Mouse (Mus musculus) stomach, postnatal 0 days (tissue): Measurements from ENCODE around the gene Gm49396. TPM values are rescaled to one million over a fixed set of nuclear protein-coding genes. Genes with fewer than 3 reads are reported as not detected.

Experiments
- ATAC-seq: fragments of 200-750 bp; cut with Nextera tagmentation; 2 replicates; pipeline ENCODE4 v1.8.0; 2017; ENCODE audit not compliant: low FRiP score, low TSS enrichment
- DNase-seq: peaks from one replicate; pipeline ENCODE4 v3.0.0-alpha.2; 2016; ENCODE audit warnings: low spot score
- H3K27ac ChIP-seq: fragments of 300-500 bp; sonication (generic); replicated peaks from 2 replicates; pipeline ENCODE4 v1.5.1; 2014; ENCODE audit warnings: mild to moderate bottlenecking, control low read depth
- H3K27me3 ChIP-seq: fragments of 300-500 bp; sonication (generic); 2 replicates; pipeline ENCODE4 v1.6.1; 2014; ENCODE audit warnings: low read length; ENCODE audit not compliant: control insufficient read depth, insufficient read depth
- H3K36me3 ChIP-seq: fragments of 300-500 bp; sonication (generic); 2 replicates; pipeline ENCODE4 v1.6.1; 2014; ENCODE audit warnings: low read length, mixed read lengths; ENCODE audit not compliant: control insufficient read depth, insufficient read depth
- H3K4me1 ChIP-seq: fragments of 300-500 bp; sonication (generic); replicated peaks from 2 replicates; pipeline ENCODE4 v1.6.1; 2014; ENCODE audit warnings: antibody characterized with exemption; ENCODE audit not compliant: control insufficient read depth, insufficient read depth
- H3K4me2 ChIP-seq: fragments of 300-500 bp; sonication (generic); replicated peaks from 2 replicates; pipeline ENCODE4 v1.6.1; 2014; ENCODE audit warnings: low read depth, mild to moderate bottlenecking, control low read depth, moderate library complexity
- H3K4me3 ChIP-seq: fragments of 300-500 bp; sonication (generic); 2 replicates; pipeline ENCODE4 v1.5.1; 2014; ENCODE audit warnings: low read depth, low read length, control low read depth
- H3K9ac ChIP-seq: fragments of 300-500 bp; sonication (generic); 2 replicates; pipeline ENCODE4 v1.6.1; 2014; ENCODE audit warnings: mild to moderate bottlenecking, low read length, control low read depth, mixed read lengths
- H3K9me3 ChIP-seq: fragments of 300-500 bp; sonication (generic); 2 replicates; pipeline ENCODE4 v1.6.1; 2016; ENCODE audit warnings: low read length; ENCODE audit not compliant: control insufficient read depth
- CTCF ChIP-seq: IDR thresholded peaks from 2 replicates; pipeline ENCODE4 v1.5.1; 2016; ENCODE audit warnings: antibody characterized with exemption, low read depth, mild to moderate bottlenecking, moderate library complexity
- EP300 ChIP-seq: optimal IDR thresholded peaks from 2 replicates; pipeline ENCODE3; 2016; ENCODE audit warnings: antibody characterized with exemption
- WGBS: fragments of 180-500 bp; shearing (Covaris S2); extraction: QIAGEN DNeasy Blood & Tissue Kit; methylation state at CpG from one replicate; pipeline ENCODE4 v1.1.7; 2014; 5-methylcytosine and 5-hydroxymethylcytosine counted together
- polyA plus RNA-seq: library from polyadenylated mRNA; unstranded; fragments of >200 nt; fragmentation: Nextera tagmentation; extraction: Ambion mirVana; gene quantifications from 2 replicates; pipeline ENCODE4 v1.2.1, GENCODE M21; 2015

Gm49396 gene
- polyA plus RNA-seq, 1 experiment from 2014 or later = 2.5 TPM

- Histone ChIP-seq H3K36me3 (peaks cover 33% of the 10 kb centered on the region), H3K9me3 (no peaks in the 10 kb centered on the region), H3K4me3 (no peak overlapping the region), H3K27me3 (no peaks in the 10 kb centered on the region), H3K9ac (peak overlapping the region; percentile 98), H3K4me1 (peaks cover 3% of the 10 kb centered on the region; the same call in 1 of the 2 replicates), H3K27ac (no peak overlapping the region), H3K4me2 (no peak overlapping the region)
- 88% methylated on average over 28 of the region's 28 CpGs for WGBS
- ATAC-seq = no peak
- TF ChIP-seq CTCF (no peak), EP300 (no peak)
- DNase-seq = no peak
Measured at GRCm38 (mm10) chr7:30586455-30587020, 23.4 kb downstream of the Gm49396 start.

- under 1% methylated on average over 51 of the region's 67 CpGs for WGBS
- peak overlapping the region; percentile 94 for H3K4me3 ChIP-seq
- peak overlapping the region; percentile 98 for H3K9ac ChIP-seq
- peak overlapping the region; percentile 90 for H3K4me2 ChIP-seq
- H3K9me3 ChIP-seq = no peaks in the 10 kb centered on the region
- no peaks in the 10 kb centered on the region for H3K27me3 ChIP-seq
- TF ChIP-seq EP300 = no peak
- no peak for TF ChIP-seq CTCF
- peaks cover 20% of the 10 kb centered on the region for H3K36me3 ChIP-seq
- peak; percentile 10 for ATAC-seq
- peak overlapping the region; percentile 93 for H3K27ac ChIP-seq
- peaks cover 3% of the 10 kb centered on the region; the same call in 1 of the 2 replicates for H3K4me1 ChIP-seq
- peak; percentile 65 for DNase-seq
Measured at GRCm38 (mm10) chr7:30587842-30588667, 24.9 kb downstream of the Gm49396 start.

- Histone ChIP-seq H3K4me1 (peaks cover 3% of the 10 kb centered on the region; the same call in 1 of the 2 replicates), H3K9ac (peak within 1 kb of the TSS; percentile 98), H3K4me2 (peak within 1 kb of the TSS; percentile 90), H3K27me3 (no peaks in the 10 kb centered on the region), H3K27ac (peak within 1 kb of the TSS; percentile 93), H3K36me3 (peaks cover 14% of the 10 kb centered on the region), H3K9me3 (no peaks in the 10 kb centered on the region), H3K4me3 (peak within 1 kb of the TSS; percentile 94)
- peak; percentile 96 for ATAC-seq
- WGBS = under 1% methylated on average over 50 of the region's 68 CpGs
- TF ChIP-seq CTCF = no peak
- TF ChIP-seq EP300 = peak; percentile 81
- DNase-seq = peak; percentile 99
Measured at GRCm38 (mm10) chr7:30588676-30589434, 25.7 kb downstream of the Gm49396 start, which contains the start of gene Kmt2b. Gene Kmt2b (minus strand): TSS chr7:30588726.

GRCm38 (mm10) chr7:30589435-30590301, 26.5 kb downstream of the Gm49396 start:
- ATAC-seq (peak; percentile 50), DNase-seq (peak; percentile 89)
- Histone ChIP-seq H3K9me3 (no peaks in the 10 kb centered on the region), H3K27me3 (no peaks in the 10 kb centered on the region), H3K27ac (peak overlapping the region; percentile 93), H3K4me2 (peak overlapping the region; percentile 90), H3K36me3 (peaks cover 8% of the 10 kb centered on the region), H3K4me3 (peak overlapping the region; percentile 94), H3K9ac (peak overlapping the region; percentile 62), H3K4me1 (peaks cover 3% of the 10 kb centered on the region; the same call in 1 of the 2 replicates)
- TF ChIP-seq CTCF (peak; percentile 96), EP300 (no peak)
- WGBS = 19% methylated on average over 40 of the region's 40 CpGs
